Mouse (Mus musculus) retina, postnatal 1 day (tissue): ENCODE measurements around the gene Phxr2.

ENCODE experiments used
- DNase-seq: peaks from one replicate; pipeline ENCODE4 v3.0.0-alpha.2; 2012

Phxr2 gene

GRCm38 (mm10) chr10:99086029-99086428 lies 40.1 kb downstream of the Phxr2 start:
- no peak for DNase-seq

GRCm38 (mm10) chr10:99085240-99085587 lies 40.9 kb downstream of the Phxr2 start:
- no peak for DNase-seq

- peak; percentile 91 for DNase-seq
Measured at GRCm38 (mm10) chr10:99084397-99085239, 41.5 kb downstream of the Phxr2 start.

- peak; percentile 45 for DNase-seq
Measured at GRCm38 (mm10) chr10:99083431-99084003, 42.6 kb downstream of the Phxr2 start.

GRCm38 (mm10) chr10:99081569-99081990 lies 44.5 kb downstream of the Phxr2 start:
- DNase-seq = no peak

- DNase-seq = no peak
Measured at GRCm38 (mm10) chr10:99078621-99079020, 47.5 kb downstream of the Phxr2 start.

- DNase-seq = no peak
Measured at GRCm38 (mm10) chr10:99076113-99076895, 49.8 kb downstream of the Phxr2 start.
